Mouse (Mus musculus) limb, embryonic 14.5 days (tissue): ENCODE data around the gene Kcne3. TPM values are rescaled to one million over a fixed set of nuclear protein-coding genes. Genes with fewer than 3 reads are reported as not detected.
A peak's percentile ranks its signal among the peaks of the same experiment; 100 is the strongest.

Experiments
- ATAC-seq: fragments of 200-750 bp; cut with Nextera tagmentation; 2 replicates; pipeline ENCODE4 v1.8.0; 2017; ENCODE audit warnings: low read depth, moderate number of reproducible peaks, moderate TSS enrichment; ENCODE audit not compliant: low FRiP score
- DNase-seq: peaks from one replicate; pipeline ENCODE4 v3.0.0-alpha.2; 2015; ENCODE audit warnings: low spot score
- H3K27ac ChIP-seq: fragments of 300-500 bp; sonication (generic); replicated peaks from 2 replicates; pipeline ENCODE4 v1.5.1; 2014; ENCODE audit warnings: low read depth, mild to moderate bottlenecking, low read length, moderate library complexity, mixed read lengths
- H3K27me3 ChIP-seq: fragments of 300-500 bp; sonication (generic); 2 replicates; pipeline ENCODE4 v1.6.1; 2014; ENCODE audit warnings: low read length, mixed read lengths; ENCODE audit not compliant: control insufficient read depth, insufficient read depth
- H3K36me3 ChIP-seq: fragments of 300-500 bp; sonication (generic); 2 replicates; pipeline ENCODE4 v1.6.1; 2014; ENCODE audit warnings: mild to moderate bottlenecking, low read length, moderate library complexity, mixed read lengths; ENCODE audit not compliant: control insufficient read depth, insufficient read depth
- H3K4me1 ChIP-seq: fragments of 300-500 bp; sonication (generic); 2 replicates; pipeline ENCODE4 v1.6.1; 2014; ENCODE audit warnings: antibody characterized with exemption, low read length, mixed read lengths; ENCODE audit not compliant: control insufficient read depth, insufficient read depth
- H3K4me2 ChIP-seq: fragments of 300-500 bp; sonication (generic); replicated peaks from 2 replicates; pipeline ENCODE4 v1.6.1; 2014; ENCODE audit warnings: low read depth, mild to moderate bottlenecking, low read length, moderate library complexity; ENCODE audit not compliant: severe bottlenecking
- H3K4me3 ChIP-seq: fragments of 300-500 bp; sonication (generic); replicated peaks from 2 replicates; pipeline ENCODE4 v1.5.1; 2014; ENCODE audit warnings: low read length
- H3K9ac ChIP-seq: fragments of 300-500 bp; sonication (generic); 2 replicates; pipeline ENCODE4 v1.6.1; 2014; ENCODE audit warnings: mild to moderate bottlenecking, low read depth, low read length, moderate library complexity; ENCODE audit not compliant: severe bottlenecking
- H3K9me3 ChIP-seq: fragments of 300-500 bp; sonication (generic); 2 replicates; pipeline ENCODE4 v1.6.1; 2016; ENCODE audit warnings: low read length; ENCODE audit not compliant: control insufficient read depth
- POLR2A ChIP-seq: fragments of 200-500 bp; IDR thresholded peaks from 2 replicates; pipeline ENCODE4 v1.8.0; 2012; ENCODE audit warnings: inconsistent platforms, mild to moderate bottlenecking, moderate library complexity, borderline replicate concordance; ENCODE audit not compliant: insufficient read depth, insufficient read length; ENCODE audit errors: extremely low read depth
- WGBS: fragments of 180-500 bp; shearing (Covaris S2); extraction: QIAGEN DNeasy Blood & Tissue Kit; methylation state at CpG from one replicate; pipeline ENCODE4 v1.1.7; 2014; 5-methylcytosine and 5-hydroxymethylcytosine counted together
- polyA plus RNA-seq, 2 experiments: library from polyadenylated mRNA; depleted of rRNA in 1 of 2; stranded (reverse) in 1 of 2; unstranded in 1 of 2; fragments of >200 nt; fragmentation: Nextera tagmentation in 1 of 2; extraction: Ambion mirVana in 1 of 2; gene quantifications; 2 replicates each; pipeline versions ENCODE4 v1.2.1 to v1.2.3; 2012 to 2014

Kcne3 gene
- polyA plus RNA-seq, 2 experiments, result 10.7 to 17.3 TPM

DNA sequence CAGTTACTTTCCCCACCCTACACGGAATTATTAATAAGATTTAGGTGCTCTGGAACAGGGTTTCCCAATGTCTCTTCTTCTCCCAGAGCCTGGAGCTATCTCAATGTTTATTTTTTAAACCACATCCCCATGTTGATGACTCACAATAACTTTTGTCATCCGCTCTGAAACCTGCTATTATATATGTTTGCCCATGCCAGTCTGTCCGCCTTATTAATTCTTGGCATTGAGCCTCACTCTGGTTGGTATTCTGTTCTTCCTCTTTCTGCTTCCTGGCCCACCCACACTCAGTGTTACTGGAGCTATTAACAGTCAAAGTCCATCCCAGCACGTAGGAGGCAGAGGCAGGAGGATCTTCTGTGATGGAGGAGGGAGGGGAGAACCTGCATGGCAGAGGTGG lies 18.6 kb upstream of the Kcne3 start:
- Histone ChIP-seq H3K27ac (no peak overlapping the region), H3K4me3 (no peak overlapping the region), H3K4me2 (no peak overlapping the region), H3K36me3 (no peaks in the 10 kb centered on the region), H3K9me3 (no peaks in the 10 kb centered on the region), H3K9ac (no peak overlapping the region), H3K4me1 (peaks cover 4% of the 10 kb centered on the region; the same call in 1 of the 2 replicates), H3K27me3 (no peaks in the 10 kb centered on the region)
- no peak for TF ChIP-seq POLR2A
- WGBS, result 75% methylated on average over 4 of the region's 4 CpGs
- ATAC-seq (no peak), DNase-seq (no peak)

- no peaks in the 10 kb centered on the region for H3K36me3 ChIP-seq
- H3K27ac ChIP-seq, result peak within 1 kb of the TSS; percentile 97
- H3K4me1 ChIP-seq, result peaks cover 4% of the 10 kb centered on the region; the same call in 1 of the 2 replicates
- WGBS, result under 1% methylated on average over 70 of the region's 78 CpGs
- no peaks in the 10 kb centered on the region for H3K27me3 ChIP-seq
- peak within 1 kb of the TSS; percentile 94 for H3K4me3 ChIP-seq
- ATAC-seq, result peak; percentile 97
- peak; percentile 87 for DNase-seq
- peak within 1 kb of the TSS; percentile 93 for H3K9ac ChIP-seq
- peak; percentile 74; the same call in 1 of the 2 replicates for TF ChIP-seq POLR2A
- peak within 1 kb of the TSS; percentile 69 for H3K4me2 ChIP-seq
- no peaks in the 10 kb centered on the region for H3K9me3 ChIP-seq
These were observed 17.0 kb upstream of the Kcne3 start, which contains the start of gene Lipt2 for GRCm38 (mm10) chr7:100159105-100159841. TSS of gene Lipt2 (plus strand) at chr7:100159277.

DNA sequence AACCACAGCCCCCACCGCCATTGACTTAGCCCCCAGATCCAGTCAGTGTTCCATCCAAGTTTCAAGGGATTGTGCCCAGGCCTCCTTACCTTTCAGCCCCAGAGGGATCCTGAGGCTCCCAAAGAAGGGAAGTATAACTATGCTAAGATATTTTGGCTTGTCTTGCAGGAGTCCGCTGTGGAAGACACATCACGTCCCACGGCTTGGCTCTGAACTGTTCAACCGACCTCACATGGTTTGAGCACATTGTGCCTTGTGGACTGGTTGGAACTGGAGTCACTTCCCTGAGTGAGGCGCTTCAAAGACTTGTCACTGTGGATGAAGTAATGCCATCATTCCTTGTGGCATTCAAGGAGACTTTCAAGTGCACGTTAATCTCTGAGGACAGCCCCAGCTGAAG lies 16.3 kb upstream of the Kcne3 start:
- WGBS, result 71% methylated on average over 7 of the region's 7 CpGs
- DNase-seq, result no peak
- no peak for ATAC-seq

GRCm38 (mm10) chr7:100163506-100163905 lies 12.8 kb upstream of the Kcne3 start:
- TF ChIP-seq POLR2A, result no peak
- Histone ChIP-seq H3K27me3 (no peaks in the 10 kb centered on the region), H3K9me3 (no peaks in the 10 kb centered on the region), H3K4me1 (peaks cover 4% of the 10 kb centered on the region; the same call in 1 of the 2 replicates), H3K36me3 (no peaks in the 10 kb centered on the region), H3K4me2 (no peak overlapping the region), H3K27ac (no peak overlapping the region), H3K9ac (no peak overlapping the region), H3K4me3 (no peak overlapping the region)
- ATAC-seq (no peak), DNase-seq (no peak)
- WGBS, result 55% methylated on average over 4 of the region's 4 CpGs

More for the DNA sequence above, 16.3 kb upstream of the Kcne3 start:
- Histone ChIP-seq H3K9me3 (no peaks in the 10 kb centered on the region), H3K4me3 (peak overlapping the region; percentile 94), H3K4me2 (peak overlapping the region; percentile 69), H3K27me3 (no peaks in the 10 kb centered on the region), H3K27ac (peak overlapping the region; percentile 97), H3K36me3 (no peaks in the 10 kb centered on the region), H3K4me1 (peaks cover 4% of the 10 kb centered on the region; the same call in 1 of the 2 replicates), H3K9ac (peak overlapping the region; percentile 93)
- TF ChIP-seq POLR2A, result no peak

DNA sequence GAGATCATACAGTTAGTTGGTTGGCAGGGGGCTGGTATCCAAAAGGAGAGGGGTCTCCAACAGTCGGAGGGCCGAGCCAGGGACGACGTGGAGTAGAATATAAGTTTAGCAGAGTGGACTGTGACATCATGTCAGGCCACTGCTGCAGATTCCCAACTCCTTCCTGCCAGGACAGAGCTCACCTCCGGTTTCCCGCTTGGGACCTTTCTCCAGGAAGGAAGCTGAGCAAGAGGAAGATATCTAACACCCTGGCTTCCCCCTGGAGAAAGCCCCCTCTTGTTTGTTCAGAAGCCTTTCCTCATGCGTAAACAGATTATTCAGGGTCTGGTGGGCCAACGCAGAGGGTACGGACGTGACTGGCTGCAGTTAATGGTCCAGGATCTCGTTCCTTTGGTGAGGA lies 7.6 kb upstream of the Kcne3 start:
- no peak for TF ChIP-seq POLR2A
- no peak overlapping the region for H3K9ac ChIP-seq
- H3K27me3 ChIP-seq, result no peaks in the 10 kb centered on the region
- no peak overlapping the region for H3K4me3 ChIP-seq
- DNase-seq, result no peak
- H3K27ac ChIP-seq, result no peak overlapping the region
- WGBS, result 79% methylated on average over 11 of the region's 11 CpGs
- H3K9me3 ChIP-seq, result no peaks in the 10 kb centered on the region
- H3K36me3 ChIP-seq, result no peaks in the 10 kb centered on the region
- no peaks in the 10 kb centered on the region for H3K4me1 ChIP-seq
- H3K4me2 ChIP-seq, result no peak overlapping the region
- no peak for ATAC-seq
